Mouse (Mus musculus): ENCODE data around the gene Sh3rf1.

Sh3rf1 gene

GRCm38 (mm10) chr8:61223729-61224379 lies at the start of gene Sh3rf1:
TSS of gene Sh3rf1 (plus strand) at chr8:61223872.
- DNase-seq = peak; percentile 85 to 94

GRCm38 (mm10) chr8:61173921-61174492 lies 49.7 kb upstream of the Sh3rf1 start:
- no peak for DNase-seq

GRCm38 (mm10) chr8:61175876-61176275 lies 47.8 kb upstream of the Sh3rf1 start:
- DNase-seq = no peak

GRCm38 (mm10) chr8:61177680-61178593 lies 45.7 kb upstream of the Sh3rf1 start:
- DNase-seq = peak; percentile 46 to 57

- DNase-seq = no peak
Observed at GRCm38 (mm10) chr8:61178594-61179140, 45.0 kb upstream of the Sh3rf1 start.

- DNase-seq = no peak
Observed at GRCm38 (mm10) chr8:61181592-61181991, 42.1 kb upstream of the Sh3rf1 start.

GRCm38 (mm10) chr8:61182020-61182419 lies 41.7 kb upstream of the Sh3rf1 start:
- no peak for DNase-seq

- DNase-seq = no peak
Observed at GRCm38 (mm10) chr8:61185274-61186198, 38.1 kb upstream of the Sh3rf1 start.

GRCm38 (mm10) chr8:61194306-61194925 lies 29.3 kb upstream of the Sh3rf1 start:
- DNase-seq = no peak

GRCm38 (mm10) chr8:61200254-61200887 lies 23.3 kb upstream of the Sh3rf1 start:
- DNase-seq = no peak

GRCm38 (mm10) chr8:61203035-61203826 lies 20.4 kb upstream of the Sh3rf1 start:
- no peak for DNase-seq

- DNase-seq = no peak
Observed at GRCm38 (mm10) chr8:61206876-61207275, 16.8 kb upstream of the Sh3rf1 start.

GRCm38 (mm10) chr8:61207636-61208035 lies 16.0 kb upstream of the Sh3rf1 start:
- no peak for DNase-seq

- no peak for DNase-seq
Observed at GRCm38 (mm10) chr8:61208719-61209118, 15.0 kb upstream of the Sh3rf1 start.

- no peak for DNase-seq
Observed at GRCm38 (mm10) chr8:61210836-61211235, 12.8 kb upstream of the Sh3rf1 start.

GRCm38 (mm10) chr8:61215081-61215819 lies 8.4 kb upstream of the Sh3rf1 start:
- no peak for DNase-seq

GRCm38 (mm10) chr8:61217017-61217416 lies 6.7 kb upstream of the Sh3rf1 start:
- no peak for DNase-seq

GRCm38 (mm10) chr8:61217426-61217825 lies 6.2 kb upstream of the Sh3rf1 start:
- DNase-seq = no peak

- no peak for DNase-seq
Observed at GRCm38 (mm10) chr8:61218439-61218838, 5.2 kb upstream of the Sh3rf1 start.

GRCm38 (mm10) chr8:61223283-61223682 lies 389 bp upstream of the Sh3rf1 start:
- DNase-seq = no peak
